Mouse (Mus musculus) hindbrain, embryonic 12.5 days (tissue): ENCODE measurements around the gene Polr3h. TPM values are rescaled to one million over a fixed set of nuclear protein-coding genes. Genes with fewer than 3 reads are reported as not detected.
"Not testable (repeated sequence)": the region's sequence is repeated elsewhere in the genome, so short reads cannot be mapped to it uniquely, and the experiment has no call there.

Experiments
- ATAC-seq: fragments of 200-750 bp; cut with Nextera tagmentation; 2 replicates; pipeline ENCODE4 v1.8.0; 2017; ENCODE audit warnings: moderate TSS enrichment; ENCODE audit not compliant: low FRiP score
- H3K27ac ChIP-seq: fragments of 300-500 bp; sonication (generic); 2 replicates; pipeline ENCODE4 v1.5.1; 2016; ENCODE audit warnings: mild to moderate bottlenecking
- H3K27me3 ChIP-seq: fragments of 300-500 bp; sonication (generic); 2 replicates; pipeline ENCODE4 v1.6.1; 2016; ENCODE audit warnings: mild to moderate bottlenecking
- H3K36me3 ChIP-seq: fragments of 300-500 bp; sonication (generic); 2 replicates; pipeline ENCODE4 v1.6.1; 2016; ENCODE audit warnings: mild to moderate bottlenecking
- H3K4me1 ChIP-seq: fragments of 300-500 bp; sonication (generic); 2 replicates; pipeline ENCODE4 v1.6.1; 2016
- H3K4me2 ChIP-seq: fragments of 300-500 bp; sonication (generic); replicated peaks from 2 replicates; pipeline ENCODE4 v1.6.1; 2016; ENCODE audit warnings: mild to moderate bottlenecking
- H3K4me3 ChIP-seq: fragments of 300-500 bp; sonication (generic); 2 replicates; pipeline ENCODE4 v1.5.1; 2016; ENCODE audit warnings: mild to moderate bottlenecking
- H3K9ac ChIP-seq: fragments of 300-500 bp; sonication (generic); 2 replicates; pipeline ENCODE4 v1.6.1; 2016; ENCODE audit warnings: mild to moderate bottlenecking, moderate library complexity
- H3K9me3 ChIP-seq: fragments of 300-500 bp; sonication (generic); replicated peaks from 2 replicates; pipeline ENCODE4 v1.6.1; 2016; ENCODE audit warnings: mild to moderate bottlenecking
- WGBS: fragments of 180-500 bp; shearing (Covaris S2); methylation state at CpG from one replicate; pipeline ENCODE4 v1.1.7; 2016; 5-methylcytosine and 5-hydroxymethylcytosine counted together
- polyA plus RNA-seq: library from polyadenylated mRNA; unstranded; fragments of >200 nt; fragmentation: Nextera tagmentation; extraction: Ambion mirVana; gene quantifications from 2 replicates; pipeline ENCODE4 v1.2.1, GENCODE M21; 2016

Polr3h gene
- polyA plus RNA-seq, 1 experiment from 2014 or later = 58.0 TPM

- H3K27ac ChIP-seq = no peak overlapping the region
- H3K4me1 ChIP-seq = peaks cover 21% of the 10 kb centered on the region
- H3K36me3 ChIP-seq = no peaks in the 10 kb centered on the region
- H3K4me2 ChIP-seq = peak overlapping the region; percentile 85
- H3K9ac ChIP-seq = peak overlapping the region; percentile 73; the same call in 1 of the 2 replicates
- ATAC-seq = no peak
- no peaks in the 10 kb centered on the region for H3K9me3 ChIP-seq
- peak overlapping the region; percentile 74 for H3K4me3 ChIP-seq
- WGBS = 89% methylated on average over 11 of the region's 11 CpGs
- no peaks in the 10 kb centered on the region for H3K27me3 ChIP-seq
Observed at GRCm38 (mm10) chr15:81924933-81925332, 1.1 kb downstream of the Polr3h start.

GRCm38 (mm10) chr15:81921255-81921654 lies 4.8 kb downstream of the Polr3h start:
- H3K9me3 ChIP-seq = no peaks in the 10 kb centered on the region
- no peak for ATAC-seq
- H3K36me3 ChIP-seq = peaks cover 10% of the 10 kb centered on the region
- 68% methylated on average over 5 of the region's 5 CpGs for WGBS
- H3K4me2 ChIP-seq = no peak overlapping the region
- H3K4me3 ChIP-seq = no peak overlapping the region
- peaks cover 16% of the 10 kb centered on the region for H3K4me1 ChIP-seq
- no peak overlapping the region for H3K9ac ChIP-seq
- no peak overlapping the region for H3K27ac ChIP-seq
- H3K27me3 ChIP-seq = no peaks in the 10 kb centered on the region

GRCm38 (mm10) chr15:81920546-81921217 lies 5.4 kb downstream of the Polr3h start:
- Histone ChIP-seq H3K27me3 (no peaks in the 10 kb centered on the region), H3K4me1 (peaks cover 16% of the 10 kb centered on the region), H3K4me3 (no peak overlapping the region), H3K9ac (no peak overlapping the region), H3K9me3 (no peaks in the 10 kb centered on the region), H3K4me2 (no peak overlapping the region), H3K27ac (no peak overlapping the region), H3K36me3 (peaks cover 16% of the 10 kb centered on the region)
- no peak for ATAC-seq
- WGBS = 92% methylated on average over 10 of the region's 10 CpGs

- WGBS = 83% methylated on average over 5 of the region's 5 CpGs
- H3K27me3 ChIP-seq = no peaks in the 10 kb centered on the region
- H3K4me1 ChIP-seq = 0 out of 2 replicates have a peak, but pooled peaks cover 2% of the 10 kb centered on the region
- no peak overlapping the region for H3K27ac ChIP-seq
- H3K4me3 ChIP-seq = no peak overlapping the region
- H3K9ac ChIP-seq = no peak overlapping the region
- no peaks in the 10 kb centered on the region for H3K9me3 ChIP-seq
- peaks cover 32% of the 10 kb centered on the region for H3K36me3 ChIP-seq
- ATAC-seq = no peak
- H3K4me2 ChIP-seq = no peak overlapping the region
Observed at GRCm38 (mm10) chr15:81919062-81919461, 7.0 kb downstream of the Polr3h start.

GRCm38 (mm10) chr15:81917621-81918463 lies 8.2 kb downstream of the Polr3h start:
- Histone ChIP-seq H3K9me3 (no peaks in the 10 kb centered on the region), H3K9ac (no peak overlapping the region), H3K27me3 (no peaks in the 10 kb centered on the region), H3K27ac (no peak overlapping the region), H3K4me1 (no peaks in the 10 kb centered on the region), H3K36me3 (peaks cover 44% of the 10 kb centered on the region), H3K4me3 (no peak overlapping the region), H3K4me2 (no peak overlapping the region)
- no peak for ATAC-seq
- 59% methylated on average over 6 of the region's 6 CpGs for WGBS

- H3K9ac ChIP-seq = no peak overlapping the region
- H3K4me1 ChIP-seq = no peaks in the 10 kb centered on the region
- 93% methylated on average over 12 of the region's 12 CpGs for WGBS
- ATAC-seq = no peak
- H3K36me3 ChIP-seq = peaks cover 51% of the 10 kb centered on the region
- H3K27me3 ChIP-seq = no peaks in the 10 kb centered on the region
- no peak overlapping the region for H3K4me2 ChIP-seq
- no peak overlapping the region for H3K27ac ChIP-seq
- H3K9me3 ChIP-seq = no peaks in the 10 kb centered on the region
- H3K4me3 ChIP-seq = no peak overlapping the region
Observed at GRCm38 (mm10) chr15:81917201-81917600, 8.8 kb downstream of the Polr3h start.

GRCm38 (mm10) chr15:81915663-81916062 lies 10.4 kb downstream of the Polr3h start:
- Histone ChIP-seq H3K27me3 (no peaks in the 10 kb centered on the region), H3K4me3 (no peak overlapping the region), H3K36me3 (peaks cover 66% of the 10 kb centered on the region), H3K27ac (no peak overlapping the region), H3K4me1 (no peaks in the 10 kb centered on the region), H3K9me3 (no peaks in the 10 kb centered on the region), H3K4me2 (no peak overlapping the region), H3K9ac (peak overlapping the region; percentile 13; the same call in 1 of the 2 replicates)
- no peak for ATAC-seq
- 94% methylated on average over 5 of the region's 5 CpGs for WGBS

- Histone ChIP-seq H3K36me3 (peaks cover 76% of the 10 kb centered on the region), H3K9me3 (no peaks in the 10 kb centered on the region), H3K4me2 (no peak overlapping the region), H3K9ac (no peak overlapping the region), H3K4me3 (no peak overlapping the region), H3K4me1 (no peaks in the 10 kb centered on the region), H3K27ac (no peak overlapping the region), H3K27me3 (no peaks in the 10 kb centered on the region)
- ATAC-seq = no peak
- WGBS = 89% methylated on average over 5 of the region's 5 CpGs
Observed at GRCm38 (mm10) chr15:81914668-81915067, 11.4 kb downstream of the Polr3h start.

- Histone ChIP-seq H3K9me3 (no peaks in the 10 kb centered on the region), H3K27me3 (no peaks in the 10 kb centered on the region), H3K4me1 (no peaks in the 10 kb centered on the region), H3K36me3 (peaks cover 92% of the 10 kb centered on the region), H3K4me2 (no peak overlapping the region), H3K9ac (no peak overlapping the region), H3K4me3 (no peak overlapping the region), H3K27ac (no peak overlapping the region)
- 88% methylated on average over 2 of the region's 2 CpGs for WGBS
- ATAC-seq = no peak
Observed at GRCm38 (mm10) chr15:81912498-81912897, 13.5 kb downstream of the Polr3h start.

- H3K9me3 ChIP-seq, H3K27me3 ChIP-seq, H3K9ac ChIP-seq, ATAC-seq, H3K4me1 ChIP-seq, H3K4me3 ChIP-seq, H3K27ac ChIP-seq, H3K4me2 ChIP-seq: not testable (repeated sequence)
- peaks cover 90% of the 10 kb centered on the region for H3K36me3 ChIP-seq
- WGBS = 90% methylated on average over 4 of the region's 4 CpGs
Observed at GRCm38 (mm10) chr15:81908767-81909166, 17.3 kb downstream of the Polr3h start.

- Histone ChIP-seq H3K4me2 (no peak overlapping the region), H3K27me3 (no peaks in the 10 kb centered on the region), H3K27ac (no peak overlapping the region), H3K36me3 (peaks cover 90% of the 10 kb centered on the region), H3K9me3 (no peaks in the 10 kb centered on the region), H3K4me1 (no peaks in the 10 kb centered on the region), H3K4me3 (no peak overlapping the region), H3K9ac (no peak overlapping the region)
- ATAC-seq = no peak
- 94% methylated on average over 8 of the region's 8 CpGs for WGBS
Observed at GRCm38 (mm10) chr15:81907953-81908352, 18.1 kb downstream of the Polr3h start.

GRCm38 (mm10) chr15:81904939-81905338 lies 21.1 kb downstream of the Polr3h start:
- ATAC-seq = no peak
- Histone ChIP-seq H3K36me3 (peaks cover 89% of the 10 kb centered on the region), H3K4me2 (no peak overlapping the region), H3K27ac (no peak overlapping the region), H3K9ac (no peak overlapping the region), H3K4me1 (no peaks in the 10 kb centered on the region), H3K9me3 (no peaks in the 10 kb centered on the region), H3K27me3 (no peaks in the 10 kb centered on the region), H3K4me3 (no peak overlapping the region)
- WGBS = 32% methylated on average over 2 of the region's 2 CpGs
